Mouse (Mus musculus) left cerebral cortex, adult 6 months (tissue): ENCODE results near the gene Taar4. TPM values are rescaled to one million over a fixed set of nuclear protein-coding genes. Genes with fewer than 3 reads are reported as not detected.

Source experiments
- long read RNA-seq, 2 experiments: library from polyadenylated mRNA; unstranded; transcript quantifications; one replicate each; pipeline ENCODE4 v2.0.0; 2019 to 2020
- polyA plus RNA-seq: library from polyadenylated mRNA; unstranded; fragments of <200 nt; fragmentation: Nextera tagmentation; gene quantifications from 2 replicates; pipeline ENCODE4 v1.2.3, GENCODE M21; 2021

Taar4 gene
- not detected in 2 replicates for polyA plus RNA-seq
- long read RNA-seq, experiment 1 = 0 reads
- long read RNA-seq, experiment 2 = 0 reads

GRCm38 (mm10) chr10:23960444-23960915 is at the start of gene Taar4:
Taar4 (plus strand) TSS chr10:23960494.

GRCm38 (mm10) chr10:23920056-23920455 is 40.2 kb upstream of the Taar4 start, which contains the start of gene Taar1:
Taar1 (plus strand) TSS chr10:23920356.

GRCm38 (mm10) chr10:23938312-23938711 is 22.0 kb upstream of the Taar4 start, which contains the start of gene Taar2:
Taar2 (plus strand) TSS chr10:23938572.

GRCm38 (mm10) chr10:23949508-23950005 is 10.7 kb upstream of the Taar4 start, which contains the start of gene Taar3:
Taar3 (plus strand) TSS chr10:23949558.

GRCm38 (mm10) chr10:23970656-23971165 is 10.4 kb downstream of the Taar4 start, which contains the start of gene Taar5:
Taar5 (plus strand) TSS chr10:23970706.

GRCm38 (mm10) chr10:23985546-23985945 is 25.3 kb downstream of the Taar4 start, which contains the start of gene Taar6:
Taar6 (minus strand) TSS chr10:23985646.

GRCm38 (mm10) chr10:23993381-23993780 is 33.1 kb downstream of the Taar4 start, which contains the start of gene Taar7a:
Taar7a (minus strand) TSS chr10:23993481.

GRCm38 (mm10) chr10:23999639-24000038 is 39.3 kb downstream of the Taar4 start, which contains the start of gene Taar7b:
Taar7b (plus strand) TSS chr10:23999939.

Other genes starting within 250 kb of the Taar4 start
- gene Rps12, start 173.2 kb upstream of the Taar4 start, polyA plus RNA-seq = 850 and 1,172 TPM in 2 replicates
- gene Slc18b1, start 163.5 kb upstream of the Taar4 start, polyA plus RNA-seq = 11.2 and 14.0 TPM in 2 replicates
- gene Vnn3, start 109.0 kb upstream of the Taar4 start, polyA plus RNA-seq = not detected in 2 replicates
- 0.30 and 0.70 TPM in 2 replicates for gene Vnn1, start 65.8 kb upstream of the Taar4 start, polyA plus RNA-seq
- not detected in 2 replicates for gene Taar1, start 40.1 kb upstream of the Taar4 start, polyA plus RNA-seq
- gene Taar2, start 21.9 kb upstream of the Taar4 start, polyA plus RNA-seq = not detected in 2 replicates
- not detected in 2 replicates for gene Taar3, start 10.9 kb upstream of the Taar4 start, polyA plus RNA-seq
- gene Taar5, start 10.2 kb downstream of the Taar4 start, polyA plus RNA-seq = not detected in 2 replicates
- gene Taar6, start 25.2 kb downstream of the Taar4 start, polyA plus RNA-seq = not detected in 2 replicates
- not detected in 2 replicates for gene Taar7a, start 33.0 kb downstream of the Taar4 start, polyA plus RNA-seq
- gene Taar7b, start 39.4 kb downstream of the Taar4 start, polyA plus RNA-seq = not detected in 2 replicates
- gene Taar7d, start 66.7 kb downstream of the Taar4 start, polyA plus RNA-seq = not detected in 2 replicates
- not detected in 2 replicates for gene Taar7e, start 77.1 kb downstream of the Taar4 start, polyA plus RNA-seq
- gene Taar7f, start 89.0 kb downstream of the Taar4 start, polyA plus RNA-seq = not detected in 2 replicates
- gene Taar8a, start 116.0 kb downstream of the Taar4 start, polyA plus RNA-seq = not detected in 2 replicates
- not detected in 2 replicates for gene Taar8b, start 131.8 kb downstream of the Taar4 start, polyA plus RNA-seq
- not detected in 2 replicates for gene Taar8c, start 141.4 kb downstream of the Taar4 start, polyA plus RNA-seq
- not detected in 2 replicates for gene Taar9, start 149.0 kb downstream of the Taar4 start, polyA plus RNA-seq
- gene Stx7, start 188.8 kb downstream of the Taar4 start, polyA plus RNA-seq = 155 and 242 TPM in 2 replicates